Mouse (Mus musculus) heart, embryonic 15.5 days (tissue): ENCODE measurements around the gene Agbl3. TPM values are rescaled to one million over a fixed set of nuclear protein-coding genes. Genes with fewer than 3 reads are reported as not detected.

Experiments
- ATAC-seq: fragments of 200-750 bp; cut with Nextera tagmentation; replicated peaks from 2 replicates; pipeline ENCODE4 v1.8.0; 2017; ENCODE audit warnings: low read depth, moderate TSS enrichment; ENCODE audit not compliant: insufficient number of reproducible peaks, insufficient read depth, low FRiP score
- H3K27ac ChIP-seq: fragments of 300-500 bp; sonication (generic); 2 replicates; pipeline ENCODE4 v1.5.1; 2015; ENCODE audit warnings: mild to moderate bottlenecking, inconsistent platforms
- H3K27me3 ChIP-seq: fragments of 300-500 bp; sonication (generic); 2 replicates; pipeline ENCODE4 v1.6.1; 2015; ENCODE audit warnings: inconsistent platforms
- H3K36me3 ChIP-seq: fragments of 300-500 bp; sonication (generic); 2 replicates; pipeline ENCODE4 v1.6.1; 2015; ENCODE audit warnings: mild to moderate bottlenecking, inconsistent platforms
- H3K4me1 ChIP-seq: fragments of 300-500 bp; sonication (generic); replicated peaks from 2 replicates; pipeline ENCODE4 v1.6.1; 2015; ENCODE audit warnings: inconsistent platforms
- H3K4me2 ChIP-seq: fragments of 300-500 bp; sonication (generic); 2 replicates; pipeline ENCODE4 v1.6.1; 2015; ENCODE audit warnings: inconsistent platforms, mild to moderate bottlenecking, moderate library complexity
- H3K4me3 ChIP-seq: fragments of 300-500 bp; sonication (generic); 2 replicates; pipeline ENCODE4 v1.5.1; 2015; ENCODE audit warnings: mild to moderate bottlenecking, inconsistent platforms
- H3K9ac ChIP-seq: fragments of 300-500 bp; sonication (generic); 2 replicates; pipeline ENCODE4 v1.6.1; 2015; ENCODE audit warnings: mild to moderate bottlenecking, inconsistent platforms
- H3K9me3 ChIP-seq: fragments of 300-500 bp; sonication (generic); replicated peaks from 2 replicates; pipeline ENCODE4 v1.6.1; 2016; ENCODE audit warnings: inconsistent platforms
- WGBS: fragments of 180-500 bp; shearing (Covaris S2); methylation state at CpG from one replicate; pipeline ENCODE4 v1.1.7; 2015; ENCODE audit warnings: mixed read lengths; 5-methylcytosine and 5-hydroxymethylcytosine counted together
- polyA plus RNA-seq: library from polyadenylated mRNA; unstranded; fragments of >200 nt; fragmentation: Nextera tagmentation; extraction: Ambion mirVana; gene quantifications from 2 replicates; pipeline ENCODE4 v1.2.1, GENCODE M21; 2015

The Agbl3 gene
- polyA plus RNA-seq, 1 experiment from 2014 or later = 5.2 TPM

- Histone ChIP-seq H3K4me1 (peaks cover 11% of the 10 kb centered on the region), H3K36me3 (peaks cover 47% of the 10 kb centered on the region), H3K9ac (no peak overlapping the region), H3K9me3 (no peaks in the 10 kb centered on the region), H3K27ac (no peak overlapping the region), H3K4me2 (no peak overlapping the region), H3K4me3 (no peak overlapping the region), H3K27me3 (no peaks in the 10 kb centered on the region)
- 28% methylated on average over 5 of the region's 5 CpGs for WGBS
- no peak for ATAC-seq
Measured at GRCm38 (mm10) chr6:34754448-34754847, 25.8 kb upstream of the Agbl3 start.

GRCm38 (mm10) chr6:34758340-34758739, 21.9 kb upstream of the Agbl3 start:
- Histone ChIP-seq H3K27me3 (no peaks in the 10 kb centered on the region), H3K36me3 (peaks cover 67% of the 10 kb centered on the region), H3K4me3 (no peak overlapping the region), H3K4me2 (no peak overlapping the region), H3K9ac (no peak overlapping the region), H3K27ac (no peak overlapping the region), H3K9me3 (no peaks in the 10 kb centered on the region), H3K4me1 (no peaks in the 10 kb centered on the region)
- 78% methylated on average over 2 of the region's 2 CpGs for WGBS
- ATAC-seq = no peak

- Histone ChIP-seq H3K9me3 (no peaks in the 10 kb centered on the region), H3K4me2 (no peak overlapping the region), H3K27me3 (no peaks in the 10 kb centered on the region), H3K4me3 (no peak overlapping the region), H3K36me3 (peaks cover 83% of the 10 kb centered on the region), H3K27ac (no peak overlapping the region), H3K9ac (no peak overlapping the region), H3K4me1 (no peaks in the 10 kb centered on the region)
- 41% methylated on average over 4 of the region's 4 CpGs for WGBS
- no peak for ATAC-seq
Measured at GRCm38 (mm10) chr6:34760023-34760422, 20.2 kb upstream of the Agbl3 start.

- no peak for ATAC-seq
- WGBS = 86% methylated on average over 5 of the region's 5 CpGs
- H3K27ac ChIP-seq = no peak overlapping the region
- no peak overlapping the region for H3K4me3 ChIP-seq
- H3K9me3 ChIP-seq = no peaks in the 10 kb centered on the region
- no peaks in the 10 kb centered on the region for H3K27me3 ChIP-seq
- H3K36me3 ChIP-seq = peaks cover 75% of the 10 kb centered on the region
- H3K4me1 ChIP-seq = peaks cover 8% of the 10 kb centered on the region
- H3K9ac ChIP-seq = no peak overlapping the region
- no peak overlapping the region for H3K4me2 ChIP-seq
Measured at GRCm38 (mm10) chr6:34765721-34766120, 14.5 kb upstream of the Agbl3 start.

- Histone ChIP-seq H3K4me3 (no peak overlapping the region), H3K36me3 (peaks cover 68% of the 10 kb centered on the region), H3K4me2 (no peak overlapping the region), H3K27ac (peak overlapping the region; percentile 80), H3K9ac (no peak overlapping the region), H3K4me1 (peaks cover 13% of the 10 kb centered on the region), H3K27me3 (no peaks in the 10 kb centered on the region), H3K9me3 (no peaks in the 10 kb centered on the region)
- WGBS = 86% methylated on average over 2 of the region's 2 CpGs
- ATAC-seq = no peak
Measured at GRCm38 (mm10) chr6:34769984-34770383, 10.2 kb upstream of the Agbl3 start.

GRCm38 (mm10) chr6:34770491-34770890, 9.7 kb upstream of the Agbl3 start:
- Histone ChIP-seq H3K4me1 (peaks cover 13% of the 10 kb centered on the region), H3K9ac (no peak overlapping the region), H3K27ac (peak overlapping the region; percentile 80), H3K27me3 (no peaks in the 10 kb centered on the region), H3K4me2 (peak overlapping the region; percentile 18), H3K4me3 (no peak overlapping the region), H3K9me3 (no peaks in the 10 kb centered on the region), H3K36me3 (peaks cover 63% of the 10 kb centered on the region)
- peak; percentile 60; the same call in 1 of the 2 replicates for ATAC-seq
- 26% methylated on average over 6 of the region's 6 CpGs for WGBS

- Histone ChIP-seq H3K4me3 (no peak overlapping the region), H3K9me3 (no peaks in the 10 kb centered on the region), H3K36me3 (peaks cover 20% of the 10 kb centered on the region), H3K4me2 (no peak overlapping the region), H3K27ac (no peak overlapping the region), H3K4me1 (no peaks in the 10 kb centered on the region; the same call in none of the 2 replicates), H3K9ac (no peak overlapping the region), H3K27me3 (no peaks in the 10 kb centered on the region)
- no peak for ATAC-seq
Measured at GRCm38 (mm10) chr6:34776396-34776795, 3.8 kb upstream of the Agbl3 start.

- Histone ChIP-seq H3K27me3 (no peaks in the 10 kb centered on the region), H3K27ac (no peak overlapping the region)
- WGBS = 84% methylated on average over 2 of the region's 2 CpGs
Measured at GRCm38 (mm10) chr6:34777094-34777493, 3.1 kb upstream of the Agbl3 start.

GRCm38 (mm10) chr6:34777981-34778668, 2.1 kb upstream of the Agbl3 start:
- Histone ChIP-seq H3K27ac (no peak overlapping the region), H3K36me3 (peaks cover 8% of the 10 kb centered on the region), H3K9me3 (no peaks in the 10 kb centered on the region), H3K27me3 (no peaks in the 10 kb centered on the region), H3K9ac (no peak overlapping the region), H3K4me2 (no peak overlapping the region), H3K4me1 (no peaks in the 10 kb centered on the region; the same call in 1 of the 2 replicates), H3K4me3 (no peak overlapping the region)
- WGBS = 70% methylated on average over 10 of the region's 10 CpGs
- ATAC-seq = no peak

More at GRCm38 (mm10) chr6:34777094-34777493, 3.1 kb upstream of the Agbl3 start:
- ATAC-seq = no peak
- no peaks in the 10 kb centered on the region; the same call in 1 of the 2 replicates for H3K4me1 ChIP-seq
- H3K36me3 ChIP-seq = peaks cover 15% of the 10 kb centered on the region
- no peak overlapping the region for H3K9ac ChIP-seq
- no peak overlapping the region for H3K4me3 ChIP-seq
- H3K4me2 ChIP-seq = no peak overlapping the region
- no peaks in the 10 kb centered on the region for H3K9me3 ChIP-seq

- Histone ChIP-seq H3K27me3 (no peaks in the 10 kb centered on the region), H3K4me3 (peak overlapping the region; percentile 68), H3K4me2 (peak overlapping the region; percentile 69), H3K9me3 (no peaks in the 10 kb centered on the region), H3K4me1 (no peaks in the 10 kb centered on the region; the same call in 1 of the 2 replicates), H3K36me3 (peaks cover 7% of the 10 kb centered on the region; the same call in 1 of the 2 replicates), H3K9ac (peak overlapping the region; percentile 82), H3K27ac (peak overlapping the region; percentile 98)
- no peak for ATAC-seq
- WGBS = 4% methylated on average over 13 of the region's 13 CpGs
Measured at GRCm38 (mm10) chr6:34780943-34781289, 684 bp downstream of the Agbl3 start.

GRCm38 (mm10) chr6:34782493-34782892, 2.3 kb downstream of the Agbl3 start:
- 68% methylated on average over 1 of the region's 1 CpGs for WGBS

GRCm38 (mm10) chr6:34796881-34797280, 16.6 kb downstream of the Agbl3 start:
- Histone ChIP-seq H3K9me3 (no peaks in the 10 kb centered on the region), H3K4me1 (no peaks in the 10 kb centered on the region), H3K4me2 (no peak overlapping the region), H3K4me3 (no peak overlapping the region), H3K9ac (no peak overlapping the region), H3K27ac (no peak overlapping the region), H3K36me3 (no peaks in the 10 kb centered on the region), H3K27me3 (no peaks in the 10 kb centered on the region)
- 71% methylated on average over 3 of the region's 3 CpGs for WGBS
- ATAC-seq = no peak

More at GRCm38 (mm10) chr6:34782493-34782892, 2.3 kb downstream of the Agbl3 start:
- ATAC-seq = no peak
- H3K27me3 ChIP-seq = no peaks in the 10 kb centered on the region
- H3K4me1 ChIP-seq = no peaks in the 10 kb centered on the region; the same call in 1 of the 2 replicates
- no peak overlapping the region for H3K9ac ChIP-seq
- no peak overlapping the region for H3K27ac ChIP-seq
- H3K4me3 ChIP-seq = no peak overlapping the region
- no peaks in the 10 kb centered on the region for H3K9me3 ChIP-seq
- no peak overlapping the region for H3K4me2 ChIP-seq
- H3K36me3 ChIP-seq = peaks cover 9% of the 10 kb centered on the region; the same call in 1 of the 2 replicates
